Mouse (Mus musculus): ENCODE results near the gene Lypd6b. TPM values are rescaled to one million over a fixed set of nuclear protein-coding genes. Genes with fewer than 3 reads are reported as not detected.

Lypd6b gene
- total RNA-seq (2023), result 1 to 10 TPM; 9.6 to 9.7 TPM

GRCm38 (mm10) chr2:49787376-49788050, at the start of gene Lypd6b:
Gene Lypd6b (plus strand): TSS chr2:49787688.

Other genes starting within 250 kb of the Lypd6b start
- gene Kif5c, start 168.4 kb upstream of the Lypd6b start, total RNA-seq (2023), result 1 to 10 TPM; 3.4 to 4.6 TPM